In genomic region chr2:28810260-28811013, GRCm38 (mm10) we compare ENCODE assay signal across 22 mouse cellular contexts. TPM values are rescaled to one million over a fixed set of nuclear protein-coding genes. Genes with fewer than 3 reads are reported as not detected.
DNase-seq lines count a peak whose midpoint lies in the region; ATAC-seq and TF ChIP-seq lines count a peak whose summit lies in the region.
"Had no signal": no experiment of that assay in that cellular context is flagged by ENCODE, and none has a peak within 500 bp of the region (broad histone marks: within the 10 kb centered on the region; RNA-seq: fewer than 3 reads in every experiment).

No protein-coding gene starts in this region.

- H3K4me3 ChIP-seq in embryonic facial prominence, embryonic 14.5 days (ENCODE audit: low read depth, low read length): no peak overlapping the region
- no peak overlapping the region for H3K4me3 ChIP-seq in embryonic facial prominence, embryonic 10.5 days
- no peak overlapping the region for H3K4me3 ChIP-seq in midbrain, embryonic 11.5 days (ENCODE audit: low read depth, low read length)
- no peak overlapping the region for H3K4me3 ChIP-seq in midbrain, embryonic 13.5 days (replicated peaks)
- no peak overlapping the region for H3K4me3 ChIP-seq in thymus, adult 2 months (ENCODE audit: control insufficient read depth, insufficient read depth, low read length)
- H3K4me3 ChIP-seq: embryonic facial prominence, embryonic 12.5 days; heart, adult 2 months; heart, embryonic 15.5 days; hindbrain, embryonic 13.5 days had no signal

- no peaks in the 10 kb centered on the region for H3K36me3 ChIP-seq in embryonic facial prominence, embryonic 14.5 days (ENCODE audit: control insufficient read depth, insufficient read depth, low read length)
- no peaks in the 10 kb centered on the region for H3K36me3 ChIP-seq in embryonic facial prominence, embryonic 10.5 days (replicated peaks)
- H3K36me3 ChIP-seq in midbrain, embryonic 11.5 days (ENCODE audit: control insufficient read depth, insufficient read depth, low read length): no peaks in the 10 kb centered on the region
- no peaks in the 10 kb centered on the region for H3K36me3 ChIP-seq in midbrain, embryonic 13.5 days
- no peaks in the 10 kb centered on the region for H3K36me3 ChIP-seq in thymus, adult 2 months (ENCODE audit: control insufficient read depth, insufficient read depth, low read length)
- H3K36me3 ChIP-seq: embryonic facial prominence, embryonic 12.5 days; heart, embryonic 15.5 days; hindbrain, embryonic 13.5 days had no signal

- no peak overlapping the region for H3K4me2 ChIP-seq in embryonic facial prominence, embryonic 14.5 days (ENCODE audit: low read depth, low read length)
- no peak overlapping the region for H3K4me2 ChIP-seq in midbrain, embryonic 11.5 days
- no peak overlapping the region for H3K4me2 ChIP-seq in midbrain, embryonic 13.5 days (replicated peaks)
- H3K4me2 ChIP-seq: embryonic facial prominence, embryonic 12.5 days; heart, embryonic 11.5 days; heart, embryonic 15.5 days; hindbrain, embryonic 13.5 days had no signal

- ATAC-seq in embryonic facial prominence, embryonic 14.5 days (ENCODE audit: low read depth): peak; percentile 26; the same call in 1 of the 2 replicates
- ATAC-seq in midbrain, embryonic 11.5 days (ENCODE audit: low FRiP score): no peak
- ATAC-seq in midbrain, embryonic 13.5 days: no peak
- ATAC-seq: forebrain, embryonic 16.5 days; hindbrain, postnatal 0 days; Patski had no signal

- no peak overlapping the region for H3K27ac ChIP-seq in embryonic facial prominence, embryonic 14.5 days (replicated peaks; ENCODE audit: low read depth, low read length)
- no peak overlapping the region for H3K27ac ChIP-seq in embryonic facial prominence, embryonic 10.5 days (replicated peaks)
- H3K27ac ChIP-seq in midbrain, embryonic 11.5 days (ENCODE audit: low read depth, low read length): no peak overlapping the region
- H3K27ac ChIP-seq in midbrain, embryonic 13.5 days: no peak overlapping the region
- H3K27ac ChIP-seq in thymus, adult 2 months (ENCODE audit: control insufficient read depth, insufficient read depth, low read length): peak overlapping the region; percentile 38
- H3K27ac ChIP-seq: embryonic facial prominence, embryonic 12.5 days; heart, adult 2 months; heart, embryonic 15.5 days; hindbrain, embryonic 13.5 days; hindbrain, postnatal 0 days had no signal

- no peaks in the 10 kb centered on the region for H3K27me3 ChIP-seq in embryonic facial prominence, embryonic 14.5 days (replicated peaks; ENCODE audit: control insufficient read depth, insufficient read depth, low read length)
- no peaks in the 10 kb centered on the region for H3K27me3 ChIP-seq in embryonic facial prominence, embryonic 10.5 days (replicated peaks; ENCODE audit: low read depth, poor library complexity, severe bottlenecking)
- H3K27me3 ChIP-seq in midbrain, embryonic 11.5 days (ENCODE audit: control insufficient read depth, insufficient read depth, low read length): no peaks in the 10 kb centered on the region
- no peaks in the 10 kb centered on the region for H3K27me3 ChIP-seq in midbrain, embryonic 13.5 days
- H3K27me3 ChIP-seq in thymus, adult 2 months (ENCODE audit: control insufficient read depth, insufficient read depth, low read length): no peaks in the 10 kb centered on the region
- H3K27me3 ChIP-seq: embryonic facial prominence, embryonic 12.5 days; heart, embryonic 15.5 days had no signal

- H3K9ac ChIP-seq in embryonic facial prominence, embryonic 14.5 days (ENCODE audit: low read depth, low read length): no peak overlapping the region
- no peak overlapping the region for H3K9ac ChIP-seq in midbrain, embryonic 11.5 days (ENCODE audit: low read length)
- H3K9ac ChIP-seq in midbrain, embryonic 13.5 days (replicated peaks): no peak overlapping the region
- H3K9ac ChIP-seq: embryonic facial prominence, embryonic 12.5 days; heart, embryonic 15.5 days; hindbrain, embryonic 13.5 days had no signal

- TF ChIP-seq POLR2A in thymus, adult 2 months (IDR thresholded peaks at IDR 0.05; ENCODE audit: control insufficient read depth, extremely low read depth, insufficient read depth, low read length, poor library complexity): no peak

- no peak for TF ChIP-seq CTCF in thymus, adult 2 months (IDR thresholded peaks at IDR 0.05; ENCODE audit: borderline replicate concordance, control insufficient read depth, extremely low read depth, insufficient read depth, low read length, poor library complexity)

- no peaks in the 10 kb centered on the region for H3K4me1 ChIP-seq in embryonic facial prominence, embryonic 14.5 days (ENCODE audit: control insufficient read depth, insufficient read depth, low read length)
- peaks cover 19% of the 10 kb centered on the region for H3K4me1 ChIP-seq in embryonic facial prominence, embryonic 10.5 days
- no peaks in the 10 kb centered on the region for H3K4me1 ChIP-seq in midbrain, embryonic 11.5 days (ENCODE audit: control insufficient read depth, insufficient read depth, low read length)
- no peaks in the 10 kb centered on the region for H3K4me1 ChIP-seq in midbrain, embryonic 13.5 days (replicated peaks)
- peaks cover 13% of the 10 kb centered on the region for H3K4me1 ChIP-seq in thymus, adult 2 months (replicated peaks; ENCODE audit: control insufficient read depth, insufficient read depth, low read length)
- H3K4me1 ChIP-seq: embryonic facial prominence, embryonic 12.5 days; heart, embryonic 15.5 days; hindbrain, embryonic 13.5 days had no signal

- 45% methylated on average over 5 of the region's 5 CpGs for WGBS in embryonic facial prominence, embryonic 14.5 days
- 44% methylated on average over 5 of the region's 5 CpGs for WGBS in embryonic facial prominence, embryonic 10.5 days
- WGBS in midbrain, embryonic 11.5 days: 43% methylated on average over 5 of the region's 5 CpGs
- WGBS in midbrain, embryonic 13.5 days: 34% methylated on average over 5 of the region's 5 CpGs
- WGBS in thymus, adult 2 months: 17% methylated on average over 5 of the region's 5 CpGs

- no peaks in the 10 kb centered on the region for H3K9me3 ChIP-seq in embryonic facial prominence, embryonic 14.5 days (ENCODE audit: control insufficient read depth, low read length)
- H3K9me3 ChIP-seq in embryonic facial prominence, embryonic 10.5 days: no peaks in the 10 kb centered on the region
- H3K9me3 ChIP-seq in midbrain, embryonic 11.5 days (ENCODE audit: control insufficient read depth, low read length): no peaks in the 10 kb centered on the region
- H3K9me3 ChIP-seq in midbrain, embryonic 13.5 days: no peaks in the 10 kb centered on the region
- H3K9me3 ChIP-seq: embryonic facial prominence, embryonic 12.5 days; heart, embryonic 15.5 days; hindbrain, embryonic 13.5 days had no signal

- peak; percentile 32 for DNase-seq in embryonic facial prominence, embryonic 14.5 days (ENCODE audit: low spot score)
- no peak for DNase-seq in embryonic facial prominence, embryonic 10.5 days (ENCODE audit: low spot score)
- DNase-seq in midbrain, embryonic 11.5 days (ENCODE audit: low spot score, missing footprints): peak; percentile 67
- peak; percentile 18 for DNase-seq in thymus, adult 2 months
- peak; percentile 5 to 47 for DNase-seq in thymus, postnatal 36 days
- no peak for DNase-seq in MN1 (ENCODE audit: low spot score)
- DNase-seq in right cerebral cortex, postnatal 4 days: no peak
- DNase-seq: adrenal gland, adult 8-10 months; cerebellum, adult 11-12 months; cerebellum, adult 9-10 months; cerebellum, postnatal 25 days; gastrocnemius, postnatal 10 days; heart, adult 2 months; heart, postnatal 14 days had no signal

RNA-seq across cellular contexts. Expression of gene Gtf3c4, which starts 29.7 kb away (rescaled TPM):
- 20.5 and 20.6 TPM in 2 replicates for polyA plus RNA-seq in embryonic facial prominence, embryonic 14.5 days (2014; fragmentation: Nextera tagmentation; extraction: Ambion mirVana)
- polyA plus RNA-seq in embryonic facial prominence, embryonic 10.5 days (2016; fragmentation: Nextera tagmentation; extraction: Ambion mirVana): 23.8 and 24.1 TPM in 2 replicates
- 32.2 and 34.3 TPM in 2 replicates for polyA plus RNA-seq in midbrain, embryonic 11.5 days (2014; fragmentation: Nextera tagmentation; extraction: Ambion mirVana)
- 21.3 and 22.0 TPM in 2 replicates for polyA plus RNA-seq in midbrain, embryonic 13.5 days (2015; fragmentation: Nextera tagmentation; extraction: Ambion mirVana)
- polyA plus RNA-seq in thymus, adult 2 months (2012; rRNA removed): 15.3 and 20.6 TPM in 2 replicates

RNA-seq across cellular contexts. Expression of gene Ddx31, which starts 29.8 kb away (rescaled TPM):
- 12.7 and 13.3 TPM in 2 replicates for polyA plus RNA-seq in embryonic facial prominence, embryonic 14.5 days (2014; fragmentation: Nextera tagmentation; extraction: Ambion mirVana)
- polyA plus RNA-seq in embryonic facial prominence, embryonic 10.5 days (2016; fragmentation: Nextera tagmentation; extraction: Ambion mirVana): 21.8 and 23.6 TPM in 2 replicates
- 18.8 and 20.7 TPM in 2 replicates for polyA plus RNA-seq in midbrain, embryonic 11.5 days (2014; fragmentation: Nextera tagmentation; extraction: Ambion mirVana)
- 14.1 and 16.9 TPM in 2 replicates for polyA plus RNA-seq in midbrain, embryonic 13.5 days (2015; fragmentation: Nextera tagmentation; extraction: Ambion mirVana)
- polyA plus RNA-seq in thymus, adult 2 months (2012; rRNA removed): 10.0 and 10.5 TPM in 2 replicates

Comparison
In these comparisons a context has a peak if more than half of its experiments do, and no peak if none do; other contexts are left out.
1. DNase-seq: peak in embryonic facial prominence, embryonic 14.5 days (single experiment), midbrain, embryonic 11.5 days (single experiment), thymus, adult 2 months (single experiment) and thymus, postnatal 36 days (2 of 2); none in embryonic facial prominence, embryonic 10.5 days (single experiment), MN1 (single experiment) and right cerebral cortex, postnatal 4 days (single experiment).